ENCODE assay signal across 25 mouse cellular contexts in the genomic region with DNA sequence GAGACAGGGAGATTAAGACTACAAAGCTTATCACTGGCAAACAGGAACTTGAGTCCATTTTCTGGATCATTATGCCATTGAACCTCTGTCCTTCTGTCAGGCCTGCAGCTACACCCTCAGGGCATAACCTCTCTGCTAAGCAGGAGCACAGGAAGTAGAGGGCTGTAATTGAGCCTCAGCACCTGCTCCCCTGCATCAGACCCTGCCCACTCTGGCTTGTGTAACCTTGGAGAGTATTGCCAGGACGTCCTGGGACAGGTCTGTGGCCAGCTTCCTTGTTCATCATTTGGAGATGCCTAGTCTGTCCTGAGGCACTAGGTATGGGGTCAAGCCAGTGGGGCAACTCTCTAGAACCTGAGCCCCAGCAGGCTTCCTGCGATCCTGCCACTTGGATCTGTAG. TPM values are rescaled to one million over a fixed set of nuclear protein-coding genes. Genes with fewer than 3 reads are reported as not detected.
DNase-seq lines count a peak whose midpoint lies in the region; ATAC-seq and TF ChIP-seq lines count a peak whose summit lies in the region.
"Had no signal": no experiment of that assay in that cellular context is flagged by ENCODE, and none has a peak within 500 bp of the region (broad histone marks: within the 10 kb centered on the region; RNA-seq: fewer than 3 reads in every experiment).

No protein-coding gene starts in this region.

- ATAC-seq in intestine, embryonic 16.5 days: 0 out of 2 replicates have a peak, but pooled peaks have one; percentile 31
- ATAC-seq in intestine, embryonic 15.5 days: no peak
- peak; percentile 51 for ATAC-seq in intestine, postnatal 0 days
- ATAC-seq: forebrain, embryonic 15.5 days; hindbrain, postnatal 0 days; inflammation-experienced regulatory T-cells, adult 6 months had no signal

- H3K4me3 ChIP-seq in intestine, embryonic 16.5 days (ENCODE audit: low read length): no peak overlapping the region
- no peak overlapping the region for H3K4me3 ChIP-seq in intestine, embryonic 15.5 days (replicated peaks)
- H3K4me3 ChIP-seq in intestine, postnatal 0 days (ENCODE audit: low read depth, low read length): no peak overlapping the region
- H3K4me3 ChIP-seq: forebrain, embryonic 15.5 days; heart, adult 2 months; heart, embryonic 10.5 days; heart, embryonic 13.5 days had no signal

- H3K27ac ChIP-seq in intestine, embryonic 16.5 days (ENCODE audit: low read length): no peak overlapping the region
- no peak overlapping the region for H3K27ac ChIP-seq in intestine, embryonic 15.5 days
- H3K27ac ChIP-seq in intestine, postnatal 0 days (ENCODE audit: low read depth, low read length): no peak overlapping the region
- H3K27ac ChIP-seq: forebrain, embryonic 15.5 days; heart, adult 2 months; heart, embryonic 10.5 days; heart, embryonic 13.5 days; hindbrain, embryonic 14.5 days; hindbrain, postnatal 0 days had no signal

- peak; percentile 78 for DNase-seq in fat pad, adult 2 months (ENCODE audit: extremely low read depth, low read depth, low spot score)
- no peak for DNase-seq in gastrocnemius, postnatal 4 days (ENCODE audit: low spot score in 2 of 2)
- DNase-seq in urinary bladder, postnatal 10 days (ENCODE audit: low spot score): no peak
- DNase-seq in urinary bladder, postnatal 4 days (ENCODE audit: low spot score in 2 of 2): no peak
- DNase-seq: adrenal gland, adult 8-10 months; adrenal gland, postnatal 25 days; cerebellum, adult 18-20 months; cerebellum, adult 9-10 months; cerebellum, postnatal 14 days; gastrocnemius, postnatal 10 days; gastrocnemius, postnatal 36 days; heart, adult 2 months; heart, postnatal 14 days; heart, postnatal 4 days had no signal

- no peaks in the 10 kb centered on the region for H3K36me3 ChIP-seq in intestine, embryonic 16.5 days (ENCODE audit: control insufficient read depth, insufficient read depth, low read length)
- no peaks in the 10 kb centered on the region for H3K36me3 ChIP-seq in intestine, embryonic 15.5 days
- no peaks in the 10 kb centered on the region for H3K36me3 ChIP-seq in intestine, postnatal 0 days (ENCODE audit: control insufficient read depth, insufficient read depth)
- H3K36me3 ChIP-seq: forebrain, embryonic 15.5 days; G1E; heart, embryonic 10.5 days; heart, embryonic 13.5 days had no signal

- H3K4me1 ChIP-seq in intestine, embryonic 16.5 days (ENCODE audit: control insufficient read depth, insufficient read depth, low read length): no peaks in the 10 kb centered on the region
- H3K4me1 ChIP-seq in intestine, embryonic 15.5 days (replicated peaks): no peaks in the 10 kb centered on the region
- no peaks in the 10 kb centered on the region for H3K4me1 ChIP-seq in intestine, postnatal 0 days (replicated peaks; ENCODE audit: control insufficient read depth, insufficient read depth, low read length)
- H3K4me1 ChIP-seq: forebrain, embryonic 15.5 days; heart, embryonic 10.5 days; heart, embryonic 13.5 days had no signal

- WGBS in intestine, embryonic 16.5 days: 67% methylated on average over 2 of the region's 2 CpGs
- 67% methylated on average over 2 of the region's 2 CpGs for WGBS in intestine, embryonic 15.5 days
- 54% methylated on average over 2 of the region's 2 CpGs for WGBS in intestine, postnatal 0 days

- TF ChIP-seq CTCF in intestine, postnatal 0 days (IDR thresholded peaks at IDR 0.05; ENCODE audit: low read depth): no peak

- H3K9ac ChIP-seq in intestine, embryonic 16.5 days (ENCODE audit: low read depth, low read length): no peak overlapping the region
- H3K9ac ChIP-seq in intestine, embryonic 15.5 days: no peak overlapping the region
- no peak overlapping the region for H3K9ac ChIP-seq in intestine, postnatal 0 days (ENCODE audit: low read depth, low read length)
- H3K9ac ChIP-seq: forebrain, embryonic 15.5 days; heart, embryonic 13.5 days; hindbrain, embryonic 14.5 days had no signal

- no peaks in the 10 kb centered on the region for H3K27me3 ChIP-seq in intestine, embryonic 16.5 days (replicated peaks; ENCODE audit: control insufficient read depth, insufficient read depth, low read length)
- H3K27me3 ChIP-seq in intestine, embryonic 15.5 days (replicated peaks): no peaks in the 10 kb centered on the region
- H3K27me3 ChIP-seq in intestine, postnatal 0 days (replicated peaks; ENCODE audit: control insufficient read depth, insufficient read depth, low read length): no peaks in the 10 kb centered on the region
- H3K27me3 ChIP-seq: CH12.LX; forebrain, embryonic 15.5 days; heart, embryonic 13.5 days had no signal

- no peak overlapping the region for H3K4me2 ChIP-seq in intestine, embryonic 16.5 days (ENCODE audit: low read depth, low read length)
- H3K4me2 ChIP-seq in intestine, embryonic 15.5 days (replicated peaks): no peak overlapping the region
- no peak overlapping the region for H3K4me2 ChIP-seq in intestine, postnatal 0 days (replicated peaks; ENCODE audit: low read depth)
- H3K4me2 ChIP-seq: forebrain, embryonic 15.5 days; heart, embryonic 13.5 days; hindbrain, embryonic 14.5 days had no signal

- no peaks in the 10 kb centered on the region for H3K9me3 ChIP-seq in intestine, embryonic 16.5 days (ENCODE audit: control insufficient read depth, low read length)
- no peaks in the 10 kb centered on the region for H3K9me3 ChIP-seq in intestine, embryonic 15.5 days
- no peaks in the 10 kb centered on the region for H3K9me3 ChIP-seq in intestine, postnatal 0 days (ENCODE audit: control insufficient read depth)
- H3K9me3 ChIP-seq: forebrain, embryonic 15.5 days; G1E; heart, embryonic 10.5 days; heart, embryonic 13.5 days had no signal

RNA-seq across cellular contexts. Expression of a gene that starts 36.6 kb away (rescaled TPM):
- 5.7 and 6.5 TPM in 2 replicates for polyA plus RNA-seq in intestine, embryonic 16.5 days (2015; fragmentation: Nextera tagmentation; extraction: Ambion mirVana)
- polyA plus RNA-seq in intestine, embryonic 15.5 days (2015; fragmentation: Nextera tagmentation; extraction: Ambion mirVana): 7.1 and 7.3 TPM in 2 replicates
- polyA plus RNA-seq in intestine, postnatal 0 days (2015; fragmentation: Nextera tagmentation; extraction: Ambion mirVana): 5.8 and 5.9 TPM in 2 replicates
- total RNA-seq in gastrocnemius, postnatal 4 days (2021): 10 to 100 TPM; 23.2 to 33.3 TPM
